Mouse (Mus musculus) granulocyte monocyte progenitor cell, adult 5-6 weeks (primary cell): ENCODE measurements at regions not wholly inside any gene's neighbourhood (a gene's known extent, or its start where the extent isn't known, plus 50 kb on each side); places are given as distances from the start of the nearest gene placed in this dataset.

ENCODE experiments used
- ATAC-seq: replicated peaks from 2 replicates; pipeline ENCODE4 v1.8.0; 2016; ENCODE audit warnings: mild to moderate bottlenecking, moderate TSS enrichment, inconsistent platforms; ENCODE audit not compliant: poor library complexity, severe bottlenecking

- no peak for ATAC-seq
Observed at GRCm38 (mm10) chr14:72854226-72854625, 144.4 kb upstream of the Fndc3a start.

GRCm38 (mm10) chr14:72853104-72853503, 143.3 kb upstream of the Fndc3a start:
- no peak for ATAC-seq

- no peak for ATAC-seq
Observed at GRCm38 (mm10) chr14:72850884-72851283, 141.1 kb upstream of the Fndc3a start.

- ATAC-seq: no peak
Observed at GRCm38 (mm10) chr14:72848271-72848955, 138.6 kb upstream of the Fndc3a start.

- ATAC-seq: no peak
Observed at GRCm38 (mm10) chr14:72847466-72847865, 137.7 kb upstream of the Fndc3a start.

- ATAC-seq: no peak
Observed at GRCm38 (mm10) chr14:72845621-72846440, 136.0 kb upstream of the Fndc3a start.

- peak; percentile 55 for ATAC-seq
Observed at GRCm38 (mm10) chr14:72844753-72845369, 135.1 kb upstream of the Fndc3a start.

GRCm38 (mm10) chr14:72841753-72842152, 131.9 kb upstream of the Fndc3a start:
- no peak for ATAC-seq

GRCm38 (mm10) chr14:72835158-72835557, 125.4 kb upstream of the Fndc3a start:
- no peak for ATAC-seq

- peak; percentile 44 for ATAC-seq
Observed at GRCm38 (mm10) chr14:72829261-72829660, 119.5 kb upstream of the Fndc3a start.

GRCm38 (mm10) chr14:72825549-72825948, 115.7 kb upstream of the Fndc3a start:
- peak; percentile 59; the same call in 1 of the 2 replicates for ATAC-seq

- ATAC-seq: no peak
Observed at GRCm38 (mm10) chr14:72822231-72822615, 112.4 kb upstream of the Fndc3a start.

GRCm38 (mm10) chr14:72821517-72822230, 111.9 kb upstream of the Fndc3a start:
- ATAC-seq: no peak

- no peak for ATAC-seq
Observed at GRCm38 (mm10) chr14:72819037-72819436, 109.2 kb upstream of the Fndc3a start.

GRCm38 (mm10) chr14:72817764-72818163, 108.0 kb upstream of the Fndc3a start:
- no peak for ATAC-seq

GRCm38 (mm10) chr14:72816847-72817246, 107.0 kb upstream of the Fndc3a start:
- ATAC-seq: no peak

- ATAC-seq: no peak
Observed at GRCm38 (mm10) chr14:72809138-72809537, 99.3 kb upstream of the Fndc3a start.

GRCm38 (mm10) chr14:72807947-72808346, 98.1 kb upstream of the Fndc3a start:
- no peak for ATAC-seq

- no peak; the same call in 1 of the 2 replicates for ATAC-seq
Observed at GRCm38 (mm10) chr14:72807286-72807685, 97.5 kb upstream of the Fndc3a start.

GRCm38 (mm10) chr14:72806598-72806997, 96.8 kb upstream of the Fndc3a start:
- ATAC-seq: no peak

GRCm38 (mm10) chr14:72803579-72803978, 93.8 kb upstream of the Fndc3a start:
- no peak for ATAC-seq
